Mouse (Mus musculus): ENCODE results near the gene Creb3l4.
"Not testable (repeated sequence)": the region's sequence is repeated elsewhere in the genome, so short reads cannot be mapped to it uniquely, and the experiment has no call there.

Creb3l4 gene

DNA sequence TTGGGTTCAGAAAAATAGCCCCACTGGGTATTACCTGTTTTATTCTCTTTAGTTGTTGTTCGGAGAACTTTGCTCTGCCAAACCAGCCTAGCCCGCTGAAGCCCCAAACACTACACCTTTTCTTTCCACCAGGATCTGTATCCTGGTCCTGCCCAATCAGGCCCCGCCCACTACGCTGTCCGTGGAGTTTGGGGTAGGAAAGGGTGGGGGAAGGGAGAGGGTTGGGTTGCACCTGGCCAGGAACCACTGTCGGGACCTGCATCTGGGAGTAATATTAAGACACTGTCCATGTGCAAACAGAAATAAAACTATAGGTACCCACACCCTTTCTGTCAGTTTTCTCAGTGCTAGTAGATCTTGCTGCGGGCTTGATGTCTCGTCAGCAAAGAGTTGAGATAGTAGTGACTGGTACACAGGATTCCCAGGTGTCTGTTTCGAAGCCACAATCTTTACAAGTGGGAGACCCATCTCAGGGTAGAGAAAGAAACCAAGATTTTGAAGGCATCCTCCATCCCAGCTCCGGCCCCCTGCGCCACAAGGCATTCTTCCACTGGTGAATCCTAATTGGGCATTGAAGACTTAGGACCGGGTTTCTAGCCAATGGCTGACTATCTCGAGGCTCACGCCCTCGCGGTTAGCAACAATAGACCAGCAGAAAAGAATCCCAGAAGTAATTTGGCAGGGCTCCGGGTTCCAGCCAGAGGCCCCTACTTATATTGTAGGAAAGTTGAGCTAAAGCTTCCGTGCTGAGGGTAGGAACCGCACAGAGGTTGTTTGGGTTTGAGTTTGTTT lies at the start of gene Creb3l4:
Gene Creb3l4 (minus strand): TSS at position 529 of the 792 bp plus-strand sequence.
- DNase-seq (ENCODE audit: low read depth, low spot score) = no peak

DNA sequence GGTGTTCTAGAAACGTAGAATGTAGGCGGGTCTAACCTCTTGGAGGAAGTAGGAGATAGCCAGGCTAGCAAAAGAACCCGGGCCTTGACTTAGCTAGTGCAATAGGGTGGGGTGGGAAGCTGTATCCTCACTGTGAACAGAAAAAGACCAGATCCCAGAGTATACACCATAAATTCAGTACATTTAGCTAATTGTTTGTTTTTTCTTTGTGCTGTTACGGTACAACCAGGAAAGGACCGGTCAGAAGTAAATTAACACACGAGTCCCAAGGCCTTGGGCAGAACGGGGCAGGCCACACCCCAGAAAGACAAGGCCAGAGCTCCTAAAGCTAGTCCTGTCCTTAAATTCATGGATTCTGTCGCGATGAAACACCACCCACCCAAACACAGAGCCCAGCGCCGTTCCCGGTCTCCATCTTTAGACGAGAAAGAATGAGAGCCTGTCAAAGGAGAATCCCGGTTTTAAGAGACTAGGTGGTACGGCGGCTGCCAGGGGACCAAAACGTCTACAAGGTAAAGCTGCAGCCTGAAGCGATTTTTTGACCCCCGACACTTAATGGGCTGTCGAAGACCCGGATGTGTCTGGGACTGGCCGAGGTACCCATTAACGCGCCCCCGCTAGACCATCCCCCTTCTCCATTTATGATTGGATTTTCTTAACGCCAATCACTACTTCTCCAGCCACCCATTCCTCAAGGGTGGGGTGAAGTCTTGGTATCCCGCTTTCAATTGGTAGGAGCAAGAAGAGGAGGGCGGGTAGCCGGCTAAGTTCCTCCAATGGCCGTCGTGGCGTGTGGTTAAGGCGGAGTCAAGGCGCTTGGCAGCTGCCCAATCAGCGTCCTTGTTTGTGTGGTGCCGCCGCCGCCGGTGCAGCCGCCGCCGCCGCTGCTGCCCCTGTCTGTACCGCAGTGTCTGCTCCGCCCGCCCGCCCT lies 49.3 kb upstream of the Creb3l4 start, which contains the start of gene Gatad2b:
Gene Gatad2b (plus strand): TSS at position 834 of the 931 bp plus-strand sequence.
- DNase-seq (ENCODE audit: low read depth, low spot score) = peak; percentile 97

GRCm38 (mm10) chr3:90291982-90292344 lies 48.7 kb upstream of the Creb3l4 start:
- DNase-seq (ENCODE audit: low read depth, low spot score) = no peak

- DNase-seq (ENCODE audit: low read depth, low spot score) = no peak
Observed at GRCm38 (mm10) chr3:90290602-90291001, 47.3 kb upstream of the Creb3l4 start.

DNA sequence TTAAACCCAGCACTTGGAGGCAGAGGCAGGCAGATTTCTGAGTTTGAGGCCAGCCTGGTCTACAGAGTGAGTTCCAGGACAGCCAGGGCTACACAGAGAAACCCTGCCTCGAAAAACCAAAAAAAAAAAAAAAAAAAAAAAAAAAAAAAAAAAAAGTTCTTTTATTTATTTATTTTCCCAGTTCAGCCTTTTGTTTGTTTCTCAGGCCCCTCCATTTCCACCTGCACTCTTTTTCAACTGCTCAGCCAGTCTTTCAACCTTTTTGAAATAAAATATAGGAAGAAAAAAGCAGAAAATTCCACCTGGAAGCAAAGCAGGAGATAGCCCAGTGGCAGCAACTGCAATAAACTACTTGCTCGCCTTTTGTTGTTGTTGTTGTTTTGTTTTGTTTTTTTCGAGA lies 46.1 kb upstream of the Creb3l4 start:
- not testable (repeated sequence) for DNase-seq (ENCODE audit: low read depth, low spot score)

DNA sequence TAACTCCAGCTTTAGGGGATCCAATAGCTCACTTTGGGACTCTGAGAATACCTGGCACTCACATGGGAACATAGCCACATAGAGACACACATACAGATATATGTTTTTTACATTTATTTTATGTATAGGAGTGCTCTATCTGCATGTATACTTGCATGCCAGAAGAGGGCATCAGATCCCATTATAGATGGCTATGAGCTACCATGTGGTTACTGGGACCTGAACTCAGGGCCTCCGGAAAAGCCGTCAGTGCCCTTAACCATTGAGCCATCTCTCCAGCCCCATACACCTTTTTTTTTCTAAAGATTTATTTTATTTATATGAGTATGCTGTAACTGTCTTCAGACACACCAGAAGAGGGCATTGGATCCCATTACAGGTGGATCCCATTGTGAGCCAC lies 40.8 kb upstream of the Creb3l4 start:
- DNase-seq (ENCODE audit: low read depth, low spot score) = no peak

DNA sequence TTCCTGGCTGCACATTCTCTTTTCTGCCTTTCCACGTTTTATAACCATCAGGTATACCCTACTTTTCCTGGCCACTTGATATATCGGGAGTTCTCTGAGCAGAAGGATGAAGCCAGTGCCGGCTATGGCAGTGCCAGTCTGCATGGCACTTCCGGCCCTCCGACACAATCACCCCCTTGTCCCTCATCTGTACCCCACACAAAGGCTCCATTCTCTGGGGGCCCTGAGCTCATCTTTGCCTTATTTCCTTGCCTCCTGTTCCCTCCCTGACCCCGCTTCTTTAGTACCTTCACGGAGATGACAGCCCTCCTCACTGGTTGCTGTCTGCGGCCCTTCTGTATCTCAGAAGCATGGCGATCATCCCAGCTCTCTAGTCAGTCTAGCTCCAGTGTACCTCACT lies 37.4 kb upstream of the Creb3l4 start:
- DNase-seq (ENCODE audit: low read depth, low spot score) = no peak

DNA sequence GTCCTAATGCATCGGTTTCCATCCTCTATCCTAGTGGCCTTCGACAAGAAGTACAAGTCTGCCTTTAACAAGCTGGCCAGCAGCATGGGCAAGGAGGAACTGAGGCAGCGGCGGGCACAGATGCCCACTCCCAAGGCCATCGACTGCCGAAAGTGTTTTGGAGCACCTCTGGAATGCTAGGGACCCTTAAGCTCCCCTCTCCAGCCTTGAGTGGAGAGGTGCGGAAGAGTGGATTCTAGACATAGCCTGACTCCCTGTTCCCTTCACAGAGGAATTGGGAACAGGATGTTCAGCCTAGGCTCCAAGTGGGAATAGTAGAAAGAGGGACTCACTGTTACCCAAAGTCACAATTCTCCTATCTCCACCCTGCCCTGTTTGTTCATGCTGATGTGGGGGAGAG lies 36.4 kb upstream of the Creb3l4 start:
- no peak for DNase-seq (ENCODE audit: low read depth, low spot score)

DNA sequence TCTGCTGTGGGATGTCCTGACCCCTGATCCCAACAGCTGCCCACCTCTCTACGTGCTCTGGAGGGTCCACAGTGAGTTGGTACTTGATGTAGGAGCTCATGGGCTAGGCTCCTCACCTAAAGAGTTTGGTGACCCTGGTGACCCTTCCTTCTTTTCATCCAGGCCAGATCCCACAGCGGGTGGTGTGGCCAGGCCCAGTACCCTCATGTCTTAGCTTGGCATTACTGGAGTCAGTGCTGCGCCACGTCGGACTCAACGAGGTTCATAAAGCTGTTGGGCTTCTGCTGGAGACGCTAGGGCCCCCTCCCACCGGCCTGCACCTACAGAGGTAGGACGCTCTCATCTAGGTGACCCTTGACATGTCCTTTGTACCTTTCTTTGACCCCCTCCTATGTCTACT lies 35.9 kb upstream of the Creb3l4 start:
- no peak for DNase-seq (ENCODE audit: low read depth, low spot score)

DNA sequence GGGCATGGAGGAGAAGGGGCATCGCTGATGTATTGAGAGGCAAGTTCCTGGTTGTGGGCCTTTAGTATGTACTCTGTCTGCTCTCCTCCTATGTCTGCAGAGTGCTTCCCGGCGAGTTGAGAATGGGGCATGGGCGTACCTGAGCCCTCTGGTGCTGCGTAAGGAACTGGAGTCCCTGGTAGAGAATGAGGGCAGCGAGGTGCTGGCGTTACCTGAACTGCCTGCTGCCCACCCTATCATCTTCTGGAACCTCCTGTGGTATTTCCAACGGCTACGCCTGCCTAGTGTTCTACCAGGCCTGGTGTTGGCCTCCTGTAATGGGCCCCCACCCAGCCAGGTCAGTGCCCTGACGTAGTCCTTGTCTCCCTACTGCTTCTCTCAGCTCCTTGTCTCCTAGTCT lies 34.9 kb upstream of the Creb3l4 start:
- no peak for DNase-seq (ENCODE audit: low read depth, low spot score)

DNA sequence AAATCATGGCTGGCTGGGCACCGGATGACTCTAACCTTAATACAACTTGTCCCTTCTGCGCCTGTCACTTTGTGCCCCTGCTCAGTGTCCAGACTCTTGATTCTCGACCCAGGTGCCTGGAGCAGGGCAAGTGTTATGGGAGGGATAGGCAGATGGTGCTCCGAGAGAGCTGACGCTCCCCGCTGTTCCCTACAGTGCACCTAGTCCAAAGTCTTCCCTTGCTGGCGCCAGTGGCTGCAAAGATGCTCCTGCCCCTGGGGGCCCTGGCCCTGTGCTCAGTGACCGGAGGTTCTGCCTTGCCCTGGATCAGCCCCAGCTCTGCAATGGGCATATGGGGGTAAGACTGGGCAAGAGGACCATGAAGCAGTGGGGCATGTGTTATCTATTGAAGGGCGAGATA lies 34.5 kb upstream of the Creb3l4 start:
- DNase-seq (ENCODE audit: low read depth, low spot score) = no peak

GRCm38 (mm10) chr3:90276858-90277257 lies 33.5 kb upstream of the Creb3l4 start:
- DNase-seq (ENCODE audit: low read depth, low spot score) = no peak

- DNase-seq (ENCODE audit: low read depth, low spot score) = no peak
Observed at GRCm38 (mm10) chr3:90275286-90275685, 32.0 kb upstream of the Creb3l4 start.

GRCm38 (mm10) chr3:90273855-90274254 lies 30.5 kb upstream of the Creb3l4 start:
- no peak for DNase-seq (ENCODE audit: low read depth, low spot score)

DNA sequence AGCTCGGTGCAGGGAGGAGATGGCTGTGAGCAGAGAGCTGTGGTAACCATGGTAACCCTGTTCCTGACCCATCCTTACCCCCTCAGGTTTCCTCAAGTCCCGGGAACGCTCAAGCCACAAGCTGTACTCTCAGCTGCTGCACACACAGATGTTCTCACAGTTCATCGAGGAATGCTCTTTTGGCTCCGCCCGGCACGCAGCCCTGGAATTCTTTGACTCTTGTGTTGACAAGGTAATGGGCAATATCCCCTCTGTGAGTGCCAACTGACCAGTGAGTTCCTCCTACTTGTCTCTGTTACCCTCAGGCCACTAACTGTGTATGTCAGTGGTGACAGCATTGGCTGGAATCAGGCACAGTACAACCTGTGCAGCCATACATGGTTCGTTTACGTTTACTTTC lies 28.9 kb upstream of the Creb3l4 start:
- no peak for DNase-seq (ENCODE audit: low read depth, low spot score)

DNA sequence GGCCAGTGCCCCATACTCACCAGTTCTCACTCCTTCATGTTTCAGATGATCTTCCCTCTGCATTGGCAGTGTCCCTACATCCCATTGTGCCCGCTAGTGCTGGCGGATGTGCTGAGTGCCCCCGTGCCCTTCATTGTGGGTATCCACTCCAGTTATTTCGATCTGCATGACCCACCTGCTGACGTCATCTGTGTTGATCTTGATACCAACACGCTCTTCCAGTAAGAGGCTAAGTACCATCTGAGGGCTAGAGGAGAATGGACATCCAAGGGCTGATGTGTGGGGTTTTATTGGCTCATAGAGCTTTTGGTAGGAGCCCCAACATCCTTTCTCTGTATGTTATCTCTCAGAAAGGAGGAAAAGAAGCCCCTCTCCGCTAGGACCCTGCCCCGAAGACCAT lies 27.5 kb upstream of the Creb3l4 start:
- no peak for DNase-seq (ENCODE audit: low read depth, low spot score)

- DNase-seq (ENCODE audit: low read depth, low spot score) = no peak
Observed at GRCm38 (mm10) chr3:90268971-90269370, 25.7 kb upstream of the Creb3l4 start.

- no peak for DNase-seq (ENCODE audit: low read depth, low spot score)
Observed at GRCm38 (mm10) chr3:90268190-90268589, 24.9 kb upstream of the Creb3l4 start.

DNA sequence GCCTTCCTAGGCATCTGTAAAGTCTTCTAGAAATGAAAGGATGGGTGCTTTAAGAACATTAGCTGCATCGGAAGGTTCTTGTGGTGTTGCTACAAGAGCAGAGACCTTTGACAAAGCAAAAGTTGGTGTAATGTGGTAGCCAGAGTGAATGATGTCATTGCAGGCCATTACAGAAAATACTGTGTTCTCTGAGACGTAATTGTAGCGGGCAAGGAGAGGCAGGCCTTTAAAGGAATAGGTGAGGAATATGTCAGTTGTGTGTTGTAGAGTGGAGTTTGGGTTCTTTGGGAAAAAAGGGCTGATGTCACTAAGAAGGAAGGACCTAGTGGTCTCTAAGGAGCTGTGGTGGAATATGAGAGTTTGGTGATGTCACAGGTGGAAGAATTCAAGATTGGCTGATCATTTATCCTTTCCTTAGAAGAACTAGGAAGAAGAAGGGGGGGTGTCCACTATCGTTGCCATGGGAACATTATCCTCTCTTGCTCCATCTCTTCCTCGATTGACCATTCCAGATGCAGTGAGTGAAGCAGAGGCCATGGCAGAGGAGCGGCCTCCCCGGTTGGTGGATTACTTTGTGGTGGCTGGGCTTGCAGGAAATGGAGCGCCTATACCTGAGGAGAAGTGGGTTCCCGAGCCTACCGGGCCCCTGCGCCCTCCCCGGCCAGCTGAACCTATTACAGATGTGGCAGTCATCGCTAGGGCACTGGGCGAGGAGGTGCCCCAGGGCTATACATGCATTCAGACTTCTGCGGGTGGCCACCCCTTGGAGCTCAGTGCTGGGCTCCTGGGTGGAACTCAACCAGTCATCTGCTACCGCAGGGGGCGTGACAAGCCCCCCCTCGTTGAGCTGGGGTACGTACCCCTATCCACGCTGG lies 23.8 kb upstream of the Creb3l4 start:
- DNase-seq (ENCODE audit: low read depth, low spot score) = no peak

DNA sequence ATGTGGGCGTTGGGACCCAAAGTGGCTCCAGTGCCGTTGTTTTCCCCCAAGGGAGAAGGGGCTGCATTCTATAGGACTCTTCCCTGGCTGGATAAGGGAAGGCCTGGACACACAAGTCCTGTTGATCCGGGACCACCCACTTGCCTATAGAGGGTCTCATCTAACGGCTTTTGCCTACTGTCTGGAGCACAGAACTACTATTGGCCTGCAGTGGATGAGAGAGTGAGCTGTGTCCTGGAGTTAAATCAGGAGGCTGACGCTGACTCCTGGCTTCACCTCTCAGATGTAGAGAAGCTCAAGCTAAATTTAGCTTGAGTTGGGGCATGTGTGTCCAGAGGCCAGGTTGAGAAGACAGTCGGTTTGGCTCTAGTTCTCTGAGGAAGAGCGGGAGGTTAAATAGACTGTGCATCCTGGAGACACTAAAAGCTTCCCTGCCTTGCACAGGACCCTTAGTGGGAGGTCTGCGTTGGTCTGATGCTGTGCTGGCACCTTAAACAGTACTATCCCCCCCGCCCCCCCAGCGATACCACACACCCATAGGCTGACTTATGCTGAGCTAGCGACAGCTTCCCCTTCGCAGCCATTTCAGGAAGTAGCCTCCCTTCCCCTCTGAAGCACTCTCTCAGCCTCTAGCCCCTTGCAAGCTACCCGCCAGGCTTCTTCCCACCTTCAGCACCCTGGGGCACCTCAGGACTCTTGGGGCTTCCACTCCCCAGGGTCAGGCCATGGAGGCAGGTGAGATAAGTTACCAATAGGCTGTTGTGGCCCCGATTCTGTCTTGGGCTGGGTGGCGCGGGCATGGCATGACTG lies 22.8 kb upstream of the Creb3l4 start:
- no peak for DNase-seq (ENCODE audit: low read depth, low spot score)

All from embryo, embryonic 11.5 days (tissue).